Mouse (Mus musculus): Measurements from ENCODE around the gene Rabgap1. TPM values are rescaled to one million over a fixed set of nuclear protein-coding genes. Genes with fewer than 3 reads are reported as not detected.

Gene Rabgap1
- total and polyA plus RNA-seq, 3 experiments = 10.4 to 43.8 (median 36.9) TPM

- intact Hi-C loops (cut with DNase I) = loop anchor here (5.0 kb wide), 1 partner anchor 64 kb away; no protein-coding TSS in a partner anchor
- peaks cover 5% of the 10 kb centered on the region; the same call in 1 of the 2 replicates for H3K79me2 ChIP-seq (replicated peaks; ENCODE audit: control insufficient read depth, insufficient read depth, low read length)
- H3K27ac ChIP-seq = no peak overlapping the region; the same call in 1 of the 2 replicates
- H3K4me1 ChIP-seq (ENCODE audit: control insufficient read depth, insufficient read depth, low read length) = peaks cover 1% of the 10 kb centered on the region
- no peak overlapping the region for H3K9ac ChIP-seq (ENCODE audit: low read depth, low read length)
- H3K4me3 ChIP-seq = no peak overlapping the region
- DNase-seq = no peak
- WGBS = 37% methylated on average over 3 of the region's 3 CpGs
- H3K27me3 ChIP-seq (ENCODE audit: control insufficient read depth, insufficient read depth, low read length) = no peaks in the 10 kb centered on the region
- H3K36me3 ChIP-seq (ENCODE audit: control insufficient read depth, insufficient read depth, low read length) = no peaks in the 10 kb centered on the region; the same call in none of the 2 replicates
- TF ChIP-seq CTCF (IDR thresholded peaks at IDR 0.05) = no peak
Measured at GRCm38 (mm10) chr2:37423671-37424070, 19.4 kb upstream of the Rabgap1 start.

GRCm38 (mm10) chr2:37430593-37431464, 12.2 kb upstream of the Rabgap1 start:
- DNase-seq = peak; percentile 76 to 88
- H3K9ac ChIP-seq (ENCODE audit: low read depth, low read length) = peak overlapping the region; percentile 86
- H3K27me3 ChIP-seq (ENCODE audit: control insufficient read depth, insufficient read depth, low read length) = no peaks in the 10 kb centered on the region
- H3K4me3 ChIP-seq = peak overlapping the region; percentile 80
- H3K4me1 ChIP-seq (ENCODE audit: control insufficient read depth, insufficient read depth, low read length) = peaks cover 2% of the 10 kb centered on the region
- H3K79me2 ChIP-seq (replicated peaks; ENCODE audit: control insufficient read depth, insufficient read depth, low read length) = peaks cover 3% of the 10 kb centered on the region; the same call in 1 of the 2 replicates
- H3K27ac ChIP-seq = peak overlapping the region; percentile 75
- peaks cover 4% of the 10 kb centered on the region; the same call in 1 of the 2 replicates for H3K36me3 ChIP-seq (ENCODE audit: control insufficient read depth, insufficient read depth, low read length)
- TF ChIP-seq CTCF (IDR thresholded peaks at IDR 0.05) (0 out of 2 replicates have a peak, but pooled peaks have one; percentile 16), POLR2A (IDR thresholded peaks at IDR 0.05; ENCODE audit: insufficient read depth, low read depth, low read length) (peak; percentile 73), EP300 (IDR thresholded peaks at IDR 0.05; ENCODE audit: insufficient read depth, low read depth, low read length) (no peak; the same call in 1 of the 2 replicates)
- WGBS = under 1% methylated on average over 38 of the region's 38 CpGs
- intact Hi-C loops (cut with DNase I) = no loop called here

- peaks cover 3% of the 10 kb centered on the region; the same call in 1 of the 2 replicates for H3K79me2 ChIP-seq (replicated peaks; ENCODE audit: control insufficient read depth, insufficient read depth, low read length)
- intact Hi-C loops (cut with DNase I) = no loop called here
- peaks cover 2% of the 10 kb centered on the region for H3K4me1 ChIP-seq (ENCODE audit: control insufficient read depth, insufficient read depth, low read length)
- no peak for TF ChIP-seq POLR2A (IDR thresholded peaks at IDR 0.05; ENCODE audit: insufficient read depth, low read depth, low read length)
- TF ChIP-seq EP300 (IDR thresholded peaks at IDR 0.05; ENCODE audit: insufficient read depth, low read depth, low read length) = no peak
- TF ChIP-seq CTCF (IDR thresholded peaks at IDR 0.05) = no peak
- H3K4me3 ChIP-seq = peak overlapping the region; percentile 80; the same call in 1 of the 2 replicates
- no peak for DNase-seq
- 37% methylated on average over 7 of the region's 7 CpGs for WGBS
- no peaks in the 10 kb centered on the region for H3K27me3 ChIP-seq (ENCODE audit: control insufficient read depth, insufficient read depth, low read length)
- H3K36me3 ChIP-seq (ENCODE audit: control insufficient read depth, insufficient read depth, low read length) = peaks cover 4% of the 10 kb centered on the region; the same call in 1 of the 2 replicates
- no peak overlapping the region for H3K9ac ChIP-seq (ENCODE audit: low read depth, low read length)
- no peak overlapping the region for H3K27ac ChIP-seq
Measured at GRCm38 (mm10) chr2:37431609-37432008, 11.5 kb upstream of the Rabgap1 start.

GRCm38 (mm10) chr2:37451667-37452375, 8.7 kb downstream of the Rabgap1 start:
- Histone ChIP-seq H3K27ac (peak overlapping the region; percentile 79), H3K27me3 (ENCODE audit: control insufficient read depth, insufficient read depth, low read length) (no peaks in the 10 kb centered on the region), H3K4me1 (ENCODE audit: control insufficient read depth, insufficient read depth, low read length) (peaks cover 6% of the 10 kb centered on the region), H3K79me2 (replicated peaks; ENCODE audit: control insufficient read depth, insufficient read depth, low read length) (peaks cover 8% of the 10 kb centered on the region), H3K9ac (ENCODE audit: low read depth, low read length) (peak overlapping the region; percentile 96), H3K36me3 (ENCODE audit: control insufficient read depth, insufficient read depth, low read length) (peaks cover 4% of the 10 kb centered on the region; the same call in 1 of the 2 replicates), H3K4me3 (peak overlapping the region; percentile 96)
- 6% methylated on average over 44 of the region's 44 CpGs for WGBS
- TF ChIP-seq POLR2A (IDR thresholded peaks at IDR 0.05; ENCODE audit: insufficient read depth, low read depth, low read length) (peak; percentile 98), CTCF (IDR thresholded peaks at IDR 0.05) (peak; percentile 18; the same call in 1 of the 2 replicates), EP300 (IDR thresholded peaks at IDR 0.05; ENCODE audit: insufficient read depth, low read depth, low read length) (0 out of 2 replicates have a peak, but pooled peaks have one; percentile 31)
- DNase-seq = peak; percentile 94 to 97
- intact Hi-C loops (cut with DNase I) = loop anchor here (1.0 to 5.0 kb wide), 2 partner anchors 9 to 35 kb away; partner anchors contain the start of genes Rabgap1, Zbtb26 and Zbtb6

- peak overlapping the region; percentile 96 for H3K4me3 ChIP-seq
- DNase-seq = no peak
- intact Hi-C loops (cut with DNase I) = loop anchor here (1.0 to 5.0 kb wide), 2 partner anchors 9 to 35 kb away; partner anchors contain the start of genes Rabgap1, Zbtb26 and Zbtb6
- H3K36me3 ChIP-seq (ENCODE audit: control insufficient read depth, insufficient read depth, low read length) = peaks cover 4% of the 10 kb centered on the region; the same call in 1 of the 2 replicates
- peaks cover 6% of the 10 kb centered on the region for H3K4me1 ChIP-seq (ENCODE audit: control insufficient read depth, insufficient read depth, low read length)
- TF ChIP-seq EP300 (IDR thresholded peaks at IDR 0.05; ENCODE audit: insufficient read depth, low read depth, low read length) (no peak), POLR2A (IDR thresholded peaks at IDR 0.05; ENCODE audit: insufficient read depth, low read depth, low read length) (no peak), CTCF (IDR thresholded peaks at IDR 0.05) (no peak)
- H3K27ac ChIP-seq = peak overlapping the region; percentile 79
- peak overlapping the region; percentile 96 for H3K9ac ChIP-seq (ENCODE audit: low read depth, low read length)
- peaks cover 8% of the 10 kb centered on the region for H3K79me2 ChIP-seq (replicated peaks; ENCODE audit: control insufficient read depth, insufficient read depth, low read length)
- no peaks in the 10 kb centered on the region for H3K27me3 ChIP-seq (ENCODE audit: control insufficient read depth, insufficient read depth, low read length)
- WGBS = under 1% methylated on average over 24 of the region's 24 CpGs
Measured at GRCm38 (mm10) chr2:37452376-37452760, 9.3 kb downstream of the Rabgap1 start.
